Mouse (Mus musculus) stomach, postnatal 0 days (tissue): ENCODE data around the gene Usp30.

Source experiments
- CTCF ChIP-seq: IDR thresholded peaks from 2 replicates; pipeline ENCODE4 v1.5.1; 2016; ENCODE audit warnings: antibody characterized with exemption, low read depth, mild to moderate bottlenecking, moderate library complexity
- EP300 ChIP-seq: optimal IDR thresholded peaks from 2 replicates; pipeline ENCODE3; 2016; ENCODE audit warnings: antibody characterized with exemption

GRCm38 (mm10) chr5:114100390-114101099 is 35.3 kb downstream of the Usp30 start:
- TF ChIP-seq CTCF (no peak), EP300 (no peak)
